Mouse (Mus musculus): ENCODE data around the gene Pttg1ip.

DNA sequence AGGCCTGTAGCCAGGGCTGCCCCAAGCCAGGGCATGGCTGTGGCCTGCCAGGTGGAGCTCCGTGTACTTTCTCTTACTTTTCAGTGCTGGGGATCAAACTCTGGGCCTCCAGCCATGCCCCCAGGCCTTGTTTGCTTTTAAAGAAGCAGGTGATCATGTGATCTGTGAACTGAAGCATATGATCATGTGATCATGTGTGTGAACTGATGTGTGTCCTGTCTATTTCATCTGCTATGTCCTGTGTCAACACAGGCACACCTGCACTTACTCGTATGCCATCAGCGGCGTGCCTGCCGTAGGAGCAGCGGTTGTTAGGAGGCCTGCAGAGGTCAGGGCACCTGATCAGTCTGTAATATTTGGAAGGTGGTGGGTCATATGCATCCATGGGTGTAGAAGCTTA is 52.5 kb downstream of the Pttg1ip start:
- no peak for TF ChIP-seq USF1 (IDR thresholded peaks at IDR 0.05; ENCODE audit: low read depth)
- TF ChIP-seq POLR2AphosphoS2 (IDR thresholded peaks at IDR 0.05; ENCODE audit: insufficient read length, low read depth), result no peak
- TF ChIP-seq TCF12 (IDR thresholded peaks at IDR 0.05; ENCODE audit: insufficient read depth, poor library complexity, severe bottlenecking), result no peak
- TF ChIP-seq MYOG (IDR thresholded peaks at IDR 0.05; ENCODE audit: control insufficient read depth in 1 of 3, insufficient read depth in 1 of 3, insufficient read length in 2 of 3, low read depth in 2 of 3), result no peak
- TF ChIP-seq POLR2A (IDR thresholded peaks at IDR 0.05; ENCODE audit: insufficient read length, low read depth), result no peak
- no peak for TF ChIP-seq SRF (IDR thresholded peaks at IDR 0.05; ENCODE audit: control insufficient read depth, insufficient read length, low read depth)
- no peak for TF ChIP-seq E2F4 (IDR thresholded peaks at IDR 0.05; ENCODE audit: insufficient read depth)
- no peak for TF ChIP-seq MAX (IDR thresholded peaks at IDR 0.05; ENCODE audit: low read depth)
- no peak for TF ChIP-seq TCF3 (IDR thresholded peaks at IDR 0.05; ENCODE audit: insufficient read length, low read depth)
- TF ChIP-seq CEBPB (IDR thresholded peaks at IDR 0.05; ENCODE audit: insufficient read depth, poor library complexity, severe bottlenecking), result no peak
- TF ChIP-seq REST (IDR thresholded peaks at IDR 0.05; ENCODE audit: insufficient read depth, insufficient read length), result no peak

All from myocyte (in vitro differentiated cells).